Mouse (Mus musculus): Measurements from ENCODE around the gene Acsm2.

Acsm2 gene

GRCm38 (mm10) chr7:119554040-119554439, at the start of gene Acsm2:
Gene Acsm2 (plus strand): TSS chr7:119554340.
- DNase-seq (ENCODE audit: low spot score in 2 of 2): no peak

DNA sequence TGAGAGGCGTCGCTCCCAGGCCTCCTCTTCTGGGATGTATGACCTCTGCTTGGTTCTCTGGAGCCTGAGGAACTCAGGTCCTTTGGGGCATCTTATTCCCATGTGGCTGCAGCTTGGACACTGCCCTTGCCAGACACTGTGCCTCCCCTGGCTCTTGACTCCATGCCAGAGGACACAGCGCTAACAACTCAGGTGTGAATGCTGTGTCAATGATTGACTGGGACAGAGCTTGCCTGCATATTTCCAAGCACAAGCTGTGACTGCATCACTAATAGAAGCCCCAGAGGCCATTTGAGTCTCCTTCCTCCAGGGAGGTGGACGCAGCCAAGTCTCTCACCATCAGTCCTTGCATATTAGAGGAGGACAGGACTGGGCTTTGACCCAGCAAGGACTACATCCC, 43.0 kb upstream of the Acsm2 start:
- no peak for DNase-seq (ENCODE audit: low spot score in 2 of 2)

DNA sequence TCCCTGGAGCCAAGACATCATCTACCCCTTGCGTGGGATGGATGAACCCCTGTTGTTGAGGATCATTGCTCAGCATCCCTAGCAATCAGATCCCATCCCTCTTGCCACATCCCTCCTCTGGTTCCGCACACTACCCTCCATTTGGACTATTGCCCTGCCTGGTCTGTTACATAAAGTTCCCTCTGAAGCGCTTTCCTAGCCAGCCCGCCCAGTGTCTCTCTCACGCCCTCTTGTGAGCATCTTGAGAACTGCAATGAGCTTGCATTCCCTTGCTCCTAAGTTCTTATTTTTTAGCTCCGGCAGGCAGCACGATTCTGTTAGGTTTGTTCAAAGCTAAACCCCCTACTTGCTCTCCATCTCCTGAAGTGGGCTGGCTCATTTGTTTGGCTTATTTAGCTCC, 41.1 kb upstream of the Acsm2 start:
- DNase-seq (ENCODE audit: low spot score in 2 of 2): peak in 1 of 2 experiments; percentile 3

- DNase-seq (ENCODE audit: low spot score in 2 of 2): peak in 1 of 2 experiments; percentile 14
Measured at GRCm38 (mm10) chr7:119515492-119516271, 38.5 kb upstream of the Acsm2 start.

GRCm38 (mm10) chr7:119516272-119516558, 37.9 kb upstream of the Acsm2 start:
- no peak for DNase-seq (ENCODE audit: low spot score in 2 of 2)

GRCm38 (mm10) chr7:119519163-119519562, 35.0 kb upstream of the Acsm2 start, which contains the start of gene Acsm5:
Gene Acsm5 (plus strand): TSS chr7:119519463.
- no peak for DNase-seq (ENCODE audit: low spot score in 2 of 2)

DNA sequence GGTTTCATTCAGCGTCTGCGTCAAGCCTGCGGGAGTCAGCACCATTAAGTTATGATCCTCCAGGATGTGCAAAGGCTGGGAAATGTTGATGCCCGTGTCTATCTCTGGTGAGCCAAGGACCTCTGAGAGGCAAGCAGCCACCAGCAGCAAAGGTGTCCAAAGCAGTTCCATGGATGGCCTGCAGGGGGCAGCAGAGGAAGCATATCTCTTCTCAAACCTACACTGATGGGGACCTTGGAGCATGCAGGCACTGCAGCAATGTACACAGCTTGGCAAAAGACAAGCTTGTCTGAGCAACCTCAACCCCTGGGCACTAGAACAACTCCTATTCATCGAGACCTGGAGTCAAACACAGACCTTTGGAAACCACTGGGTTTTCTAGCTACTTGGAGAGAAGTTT, 34.5 kb upstream of the Acsm2 start:
- DNase-seq (ENCODE audit: low spot score in 2 of 2): peak; percentile 11 to 53

DNA sequence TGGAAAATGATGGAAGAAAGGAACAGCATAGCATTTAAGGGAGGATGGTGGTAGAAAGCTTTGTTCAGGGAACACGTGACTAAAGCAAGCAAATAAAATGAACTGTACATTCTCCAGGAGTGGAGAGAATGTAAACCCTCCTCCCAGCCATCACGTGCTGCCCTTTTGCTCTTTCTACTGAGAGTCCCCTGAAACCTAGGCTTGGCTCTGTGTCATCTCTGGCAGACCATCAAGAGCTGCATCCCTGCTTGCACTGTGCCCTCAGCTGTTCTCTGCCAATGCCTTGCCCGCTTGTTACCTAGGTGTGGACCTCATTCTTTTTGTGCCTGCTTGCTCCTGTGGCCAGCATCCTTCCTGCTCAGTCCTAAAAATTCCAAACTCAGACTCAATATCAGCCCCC, 32.3 kb upstream of the Acsm2 start:
- DNase-seq (ENCODE audit: low spot score in 2 of 2): no peak

DNA sequence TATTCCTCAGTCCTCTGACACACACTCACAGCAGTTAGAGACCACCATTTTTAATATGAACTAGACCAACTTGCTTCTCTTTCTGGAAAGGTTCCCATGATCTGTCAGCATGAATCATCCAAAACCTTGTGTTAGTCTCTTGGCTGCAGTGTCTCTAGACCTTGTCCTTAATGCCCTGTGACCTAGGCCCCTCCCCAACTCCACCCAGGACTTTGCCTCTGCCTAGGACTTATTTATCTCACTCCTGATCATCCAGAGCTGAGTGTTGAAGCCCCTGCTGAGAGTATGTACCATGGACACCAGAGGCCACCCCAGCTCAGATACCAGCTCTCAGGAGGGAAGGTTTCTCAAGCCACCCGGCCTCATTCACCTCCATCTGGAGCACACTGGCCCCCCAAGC, 31.8 kb upstream of the Acsm2 start:
- no peak for DNase-seq (ENCODE audit: low spot score in 2 of 2)

GRCm38 (mm10) chr7:119523389-119523788, 30.8 kb upstream of the Acsm2 start, which contains the start of gene Pdilt:
Gene Pdilt (minus strand): TSS chr7:119523489.
- DNase-seq (ENCODE audit: low spot score in 2 of 2): no peak

DNA sequence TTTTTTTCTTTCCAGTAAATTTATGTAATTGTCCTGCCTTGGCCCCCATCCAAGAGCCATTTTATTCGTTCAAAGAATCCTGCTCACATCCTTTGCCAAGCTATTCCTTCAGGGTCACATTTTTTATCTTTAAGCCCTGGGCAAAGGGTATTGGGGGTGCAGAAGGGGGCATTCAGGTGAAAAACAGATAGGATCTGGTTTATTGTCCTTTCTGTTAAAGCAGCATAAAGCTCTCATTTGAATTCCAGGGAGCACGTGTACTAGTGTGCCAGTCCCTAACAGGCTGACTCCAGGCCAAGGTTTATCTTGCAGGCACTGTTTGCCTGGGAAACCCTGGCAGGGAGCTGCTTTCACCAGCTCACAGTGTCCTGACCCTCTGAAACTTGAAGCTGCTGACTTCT, 28.3 kb upstream of the Acsm2 start:
- no peak for DNase-seq (ENCODE audit: low spot score in 2 of 2)

- no peak for DNase-seq (ENCODE audit: low spot score in 2 of 2)
Measured at GRCm38 (mm10) chr7:119526486-119526885, 27.7 kb upstream of the Acsm2 start.

GRCm38 (mm10) chr7:119527135-119527534, 27.0 kb upstream of the Acsm2 start:
- DNase-seq (ENCODE audit: low spot score in 2 of 2): no peak

DNA sequence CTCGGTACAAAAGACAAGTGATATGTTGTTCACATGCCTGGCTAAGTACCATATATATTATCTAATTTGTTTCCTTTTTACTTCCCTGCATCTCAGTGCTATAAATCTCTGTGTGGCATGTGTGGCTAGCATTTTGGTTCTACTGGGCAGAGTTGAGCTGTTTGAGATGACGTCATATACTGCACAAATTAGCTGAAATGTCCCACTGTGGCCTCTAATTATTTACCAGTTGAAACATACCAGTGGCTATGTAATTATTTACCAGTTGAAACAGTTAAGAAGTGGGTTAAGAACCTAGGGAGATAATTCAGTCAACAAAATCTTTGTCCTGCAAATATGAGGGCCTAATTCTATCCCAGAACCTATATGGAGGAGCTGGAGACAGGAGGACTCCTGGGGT, 26.6 kb upstream of the Acsm2 start:
- no peak for DNase-seq (ENCODE audit: low spot score in 2 of 2)

GRCm38 (mm10) chr7:119528617-119529016, 25.5 kb upstream of the Acsm2 start:
- DNase-seq (ENCODE audit: low spot score in 2 of 2): no peak

- no peak for DNase-seq (ENCODE audit: low spot score in 2 of 2)
Measured at GRCm38 (mm10) chr7:119532924-119533323, 21.2 kb upstream of the Acsm2 start.

DNA sequence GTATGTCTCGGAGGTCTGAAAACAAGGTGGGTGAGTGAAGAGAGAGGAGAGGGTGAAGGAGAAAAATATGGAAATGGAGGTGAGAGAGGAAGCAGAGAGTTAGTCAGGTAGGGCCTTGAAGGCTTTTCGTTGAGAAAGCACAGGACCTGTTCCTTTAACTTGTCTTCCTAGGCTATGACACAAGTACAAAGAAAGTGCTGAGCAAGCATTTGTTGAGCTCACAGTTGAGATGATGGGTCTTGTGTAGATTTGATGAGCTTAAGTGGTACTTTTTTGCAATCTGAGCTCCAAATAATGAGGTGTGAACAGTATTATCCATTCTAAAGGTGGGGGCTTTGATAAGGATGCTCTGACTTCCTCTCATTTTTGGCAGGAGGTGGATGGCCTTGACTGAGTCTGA, 19.8 kb upstream of the Acsm2 start:
- DNase-seq (ENCODE audit: low spot score in 2 of 2): no peak

- DNase-seq (ENCODE audit: low spot score in 2 of 2): no peak
Measured at GRCm38 (mm10) chr7:119542445-119542844, 11.7 kb upstream of the Acsm2 start.

DNA sequence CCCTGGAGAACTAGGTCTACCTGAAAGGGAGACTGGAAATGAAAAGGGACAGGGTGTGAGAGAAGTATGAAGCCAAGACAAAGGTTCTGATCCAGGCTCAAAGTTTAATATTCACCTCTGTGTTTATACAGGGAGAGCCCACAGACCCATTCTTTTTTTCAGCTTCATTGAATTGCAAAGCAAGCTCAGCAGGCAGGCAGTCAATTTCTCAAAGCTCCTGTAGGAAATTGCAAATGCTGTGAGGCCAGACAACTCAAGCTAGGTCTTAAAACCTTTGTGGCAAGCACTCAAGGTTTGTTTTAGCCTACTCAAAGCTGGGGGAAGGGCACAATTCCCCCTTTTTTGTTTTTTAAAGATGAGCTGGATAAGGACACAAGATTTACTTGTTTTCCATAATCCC, 8.6 kb upstream of the Acsm2 start:
- no peak for DNase-seq (ENCODE audit: low spot score in 2 of 2)

- DNase-seq (ENCODE audit: low spot score in 2 of 2): no peak
Measured at GRCm38 (mm10) chr7:119550471-119551222, 3.5 kb upstream of the Acsm2 start.

- DNase-seq (ENCODE audit: low spot score in 2 of 2): no peak
Measured at GRCm38 (mm10) chr7:119559789-119560451, 5.8 kb downstream of the Acsm2 start.

DNA sequence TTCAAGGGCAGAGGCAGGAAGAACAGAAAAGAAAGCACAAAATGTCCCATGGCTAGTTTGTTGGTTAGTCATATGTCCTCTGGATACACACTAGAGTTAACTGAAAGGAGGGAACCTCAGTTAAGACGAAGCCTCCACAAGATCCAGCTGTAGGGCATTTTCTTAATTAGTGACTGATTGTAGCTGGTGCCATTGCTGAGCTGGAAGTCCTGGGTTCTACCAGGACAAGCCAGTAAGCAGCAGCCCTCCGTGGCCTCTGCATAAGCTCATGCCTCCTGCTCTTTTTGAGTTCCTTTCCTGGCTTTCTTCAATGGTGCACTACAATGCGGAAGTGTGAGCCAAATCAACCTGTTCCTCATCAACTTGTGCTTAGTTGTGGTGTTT, 6.3 kb downstream of the Acsm2 start:
- no peak for DNase-seq (ENCODE audit: low spot score in 2 of 2)

DNA sequence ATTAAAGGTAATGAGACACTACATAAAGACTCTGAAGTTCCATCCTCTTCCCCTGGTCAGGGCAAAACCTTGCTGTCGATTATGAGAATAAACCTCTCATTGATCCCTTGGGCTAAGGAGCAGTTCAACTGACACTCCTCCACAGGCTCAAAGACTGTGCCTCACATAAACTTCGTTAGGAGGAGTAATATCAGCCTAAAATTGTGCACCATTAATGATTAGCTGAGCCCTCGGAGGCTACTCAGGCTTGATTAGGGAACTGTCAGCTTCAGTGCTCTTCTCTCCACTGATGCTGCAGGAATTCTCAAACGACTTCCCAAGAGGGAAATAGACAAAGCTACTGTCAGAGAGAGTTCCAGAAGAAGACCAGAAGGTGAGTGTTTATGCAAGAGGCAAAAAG, 7.3 kb downstream of the Acsm2 start:
- no peak for DNase-seq (ENCODE audit: low spot score in 2 of 2)

Measured in urinary bladder, adult 18-20 months (tissue).